Mouse (Mus musculus) midbrain, postnatal 0 days (tissue): ENCODE measurements around the gene Gcnt1. TPM values are rescaled to one million over a fixed set of nuclear protein-coding genes. Genes with fewer than 3 reads are reported as not detected.

Source experiments
- ATAC-seq: fragments of 200-750 bp; cut with Nextera tagmentation; 2 replicates; pipeline ENCODE4 v1.8.0; 2017; ENCODE audit warnings: moderate number of reproducible peaks, mild to moderate bottlenecking, moderate TSS enrichment, moderate library complexity; ENCODE audit not compliant: low FRiP score
- DNase-seq: peaks from one replicate; pipeline ENCODE4 v3.0.0-alpha.2; 2015; ENCODE audit warnings: low spot score
- H3K27ac ChIP-seq: fragments of 300-500 bp; sonication (generic); 2 replicates; pipeline ENCODE4 v1.5.1; 2014; ENCODE audit warnings: low read depth, mild to moderate bottlenecking, low read length, mixed read lengths
- H3K27me3 ChIP-seq: fragments of 300-500 bp; sonication (generic); 2 replicates; pipeline ENCODE4 v1.6.1; 2014; ENCODE audit warnings: low read length, control low read depth, mixed read lengths; ENCODE audit not compliant: insufficient read depth
- H3K36me3 ChIP-seq: fragments of 300-500 bp; sonication (generic); 2 replicates; pipeline ENCODE4 v1.6.1; 2014; ENCODE audit warnings: low read length, control low read depth, mixed read lengths; ENCODE audit not compliant: insufficient read depth
- H3K4me1 ChIP-seq: fragments of 300-500 bp; sonication (generic); 2 replicates; pipeline ENCODE4 v1.6.1; 2014; ENCODE audit warnings: mild to moderate bottlenecking, control low read depth, antibody characterized with exemption, low read length, mixed read lengths; ENCODE audit not compliant: insufficient read depth
- H3K4me2 ChIP-seq: fragments of 300-500 bp; sonication (generic); 2 replicates; pipeline ENCODE4 v1.6.1; 2014; ENCODE audit warnings: low read depth, mild to moderate bottlenecking, low read length, mixed read lengths; ENCODE audit not compliant: poor library complexity, severe bottlenecking
- H3K4me3 ChIP-seq: fragments of 300-500 bp; sonication (generic); 2 replicates; pipeline ENCODE4 v1.5.1; 2014; ENCODE audit warnings: low read depth, mild to moderate bottlenecking, low read length, moderate library complexity
- H3K9ac ChIP-seq: fragments of 300-500 bp; sonication (generic); replicated peaks from 2 replicates; pipeline ENCODE4 v1.6.1; 2014; ENCODE audit warnings: mild to moderate bottlenecking, low read length, moderate library complexity, mixed read lengths; ENCODE audit not compliant: poor library complexity, severe bottlenecking
- H3K9me3 ChIP-seq: fragments of 300-500 bp; sonication (generic); 2 replicates; pipeline ENCODE4 v1.6.1; 2016; ENCODE audit warnings: low read length, control low read depth
- CTCF ChIP-seq: IDR thresholded peaks from 2 replicates; pipeline ENCODE4 v1.5.1; 2016; ENCODE audit warnings: antibody characterized with exemption, mild to moderate bottlenecking
- WGBS: fragments of 180-500 bp; shearing (Covaris S2); extraction: QIAGEN DNeasy Blood & Tissue Kit; methylation state at CpG from one replicate; pipeline ENCODE4 v1.1.7; 2014; 5-methylcytosine and 5-hydroxymethylcytosine counted together
- polyA plus RNA-seq: library from polyadenylated mRNA; unstranded; fragments of >200 nt; fragmentation: Nextera tagmentation; extraction: Ambion mirVana; gene quantifications from 2 replicates; pipeline ENCODE4 v1.2.1, GENCODE M21; 2015
- total RNA-seq: library from RNA; depleted of rRNA; stranded (reverse); fragments of >200 nt; gene quantifications from 2 replicates; pipeline ENCODE4 v1.2.3, GENCODE M21; 2014

Gene Gcnt1
- total and polyA plus RNA-seq, 2 experiments from 2014 or later, result 0.60 to 1.2 TPM

DNA sequence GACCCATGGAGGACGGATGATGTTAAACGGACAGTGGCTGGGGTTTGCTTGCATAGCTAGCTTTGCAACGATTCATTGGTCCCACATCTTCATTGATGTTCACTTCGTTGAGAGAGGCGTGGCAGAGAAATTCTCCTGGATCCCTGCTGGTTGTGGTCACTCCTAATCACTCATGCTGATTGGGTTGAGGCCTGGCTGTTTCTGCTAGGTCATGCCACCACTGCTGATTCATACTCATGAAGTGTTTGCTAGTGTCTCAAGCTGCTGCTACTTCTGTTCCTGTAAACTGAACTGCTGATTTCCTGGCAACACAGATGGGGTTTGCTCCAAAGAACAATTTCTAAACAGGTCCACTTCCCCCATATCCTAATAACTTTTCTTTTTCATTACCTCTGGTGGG, 34.2 kb upstream of the Gcnt1 start:
- no peak overlapping the region for H3K4me2 ChIP-seq
- no peaks in the 10 kb centered on the region for H3K36me3 ChIP-seq
- TF ChIP-seq CTCF, result no peak
- H3K27me3 ChIP-seq, result no peaks in the 10 kb centered on the region
- no peak overlapping the region for H3K9ac ChIP-seq
- no peaks in the 10 kb centered on the region for H3K9me3 ChIP-seq
- no peak overlapping the region for H3K4me3 ChIP-seq
- ATAC-seq (no peak), DNase-seq (no peak)
- no peak overlapping the region for H3K27ac ChIP-seq
- no peaks in the 10 kb centered on the region for H3K4me1 ChIP-seq
- 91% methylated on average over 5 of the region's 5 CpGs for WGBS

DNA sequence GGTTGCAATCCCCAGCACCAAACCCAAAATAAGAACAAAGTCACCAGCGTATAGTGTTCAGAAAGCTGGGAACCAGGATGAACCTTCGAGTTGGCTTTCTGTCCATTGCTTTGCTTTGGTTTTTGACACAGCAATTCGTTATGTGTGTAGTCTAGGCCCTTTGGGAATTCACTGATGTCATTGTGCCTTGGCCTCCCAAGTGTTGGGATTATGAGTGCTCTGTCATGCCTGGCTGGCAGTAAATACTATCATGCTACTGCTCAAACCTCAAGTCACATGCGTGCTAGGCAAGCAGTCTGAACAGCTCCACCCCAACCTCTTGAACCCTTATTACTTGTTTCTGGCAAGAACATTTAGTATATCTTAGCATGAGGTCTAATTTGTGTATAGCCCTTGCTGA, 30.5 kb upstream of the Gcnt1 start:
- Histone ChIP-seq H3K4me3 (no peak overlapping the region), H3K27me3 (no peaks in the 10 kb centered on the region), H3K27ac (no peak overlapping the region), H3K9ac (no peak overlapping the region), H3K4me2 (no peak overlapping the region), H3K4me1 (no peaks in the 10 kb centered on the region), H3K9me3 (no peaks in the 10 kb centered on the region), H3K36me3 (peaks cover 14% of the 10 kb centered on the region)
- DNase-seq, result no peak
- no peak for ATAC-seq
- WGBS, result 92% methylated on average over 4 of the region's 4 CpGs
- no peak for TF ChIP-seq CTCF

DNA sequence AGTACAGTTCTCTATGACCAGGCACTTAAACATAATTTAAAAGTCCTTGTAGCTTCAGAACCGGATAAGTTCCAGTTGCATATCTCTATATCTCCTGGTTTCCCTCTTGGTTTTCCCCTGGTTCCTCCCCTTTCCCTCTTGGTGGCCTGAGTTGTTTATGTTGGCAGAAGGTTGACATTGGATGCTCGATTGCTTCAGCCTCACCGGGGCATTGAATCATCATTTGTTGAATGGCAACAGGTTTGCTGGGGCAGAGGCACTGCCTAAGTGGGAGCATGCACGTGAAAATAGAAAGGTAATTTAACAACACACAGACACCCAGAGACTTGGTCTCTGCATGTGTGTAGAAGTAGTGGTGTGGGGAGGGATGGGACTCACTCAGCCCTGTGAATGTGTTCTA, 27.9 kb upstream of the Gcnt1 start:
- no peaks in the 10 kb centered on the region for H3K9me3 ChIP-seq
- TF ChIP-seq CTCF, result no peak
- ATAC-seq (no peak), DNase-seq (no peak)
- H3K4me3 ChIP-seq, result no peak overlapping the region
- H3K27me3 ChIP-seq, result no peaks in the 10 kb centered on the region
- no peak overlapping the region for H3K9ac ChIP-seq
- H3K36me3 ChIP-seq, result peaks cover 14% of the 10 kb centered on the region
- no peak overlapping the region for H3K4me2 ChIP-seq
- WGBS, result 90% methylated on average over 4 of the region's 4 CpGs
- no peaks in the 10 kb centered on the region for H3K4me1 ChIP-seq
- H3K27ac ChIP-seq, result no peak overlapping the region

DNA sequence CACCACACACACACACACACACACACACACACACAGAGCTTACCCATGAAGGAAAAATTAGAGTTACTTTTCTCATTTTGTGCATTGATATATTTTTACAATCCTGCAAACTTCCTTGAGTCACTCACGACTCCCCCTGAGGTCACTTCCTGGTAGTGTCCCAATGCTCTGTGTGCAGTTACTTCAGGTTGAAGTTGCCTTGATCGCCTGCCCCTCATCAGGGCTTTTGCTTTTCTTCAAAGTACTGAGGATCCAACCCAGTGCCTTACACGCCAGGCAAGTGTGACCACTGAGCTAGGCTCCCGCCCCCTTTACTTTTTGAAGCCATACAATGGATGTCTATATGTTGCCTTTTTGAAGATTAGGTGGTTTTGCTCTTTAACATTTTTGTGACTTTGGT, 27.3 kb upstream of the Gcnt1 start:
- no peak overlapping the region for H3K9ac ChIP-seq
- ATAC-seq (no peak), DNase-seq (no peak)
- no peaks in the 10 kb centered on the region for H3K9me3 ChIP-seq
- no peaks in the 10 kb centered on the region for H3K4me1 ChIP-seq
- H3K27me3 ChIP-seq, result no peaks in the 10 kb centered on the region
- no peak overlapping the region for H3K4me2 ChIP-seq
- no peak overlapping the region for H3K27ac ChIP-seq
- peaks cover 14% of the 10 kb centered on the region for H3K36me3 ChIP-seq
- H3K4me3 ChIP-seq, result no peak overlapping the region
- TF ChIP-seq CTCF, result no peak
- 88% methylated on average over 4 of the region's 4 CpGs for WGBS

DNA sequence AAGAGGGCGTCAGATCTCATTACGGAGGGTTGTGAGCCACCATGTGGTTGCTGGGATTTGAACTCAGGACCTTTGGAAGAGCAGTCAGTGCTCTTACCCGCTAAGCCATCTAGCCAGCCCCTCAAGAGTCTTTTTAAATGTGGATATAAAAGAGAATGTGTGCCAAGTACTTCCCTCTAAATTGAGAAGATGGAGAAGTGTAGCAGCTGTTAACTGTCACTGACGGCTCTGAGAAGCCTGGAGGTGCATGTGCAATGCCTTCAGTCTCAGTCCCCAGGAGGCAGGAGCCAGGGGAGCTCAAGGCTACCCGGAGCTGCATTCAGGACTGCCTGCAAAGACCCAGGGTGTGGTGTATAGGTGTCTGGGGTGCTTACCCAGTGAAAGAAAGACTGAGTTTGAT, 25.3 kb upstream of the Gcnt1 start:
- Histone ChIP-seq H3K4me3 (no peak overlapping the region), H3K4me2 (no peak overlapping the region), H3K27me3 (no peaks in the 10 kb centered on the region), H3K9me3 (no peaks in the 10 kb centered on the region), H3K4me1 (no peaks in the 10 kb centered on the region), H3K27ac (no peak overlapping the region), H3K36me3 (peaks cover 14% of the 10 kb centered on the region), H3K9ac (no peak overlapping the region)
- ATAC-seq (no peak), DNase-seq (no peak)
- WGBS, result 82% methylated on average over 5 of the region's 5 CpGs
- no peak for TF ChIP-seq CTCF

DNA sequence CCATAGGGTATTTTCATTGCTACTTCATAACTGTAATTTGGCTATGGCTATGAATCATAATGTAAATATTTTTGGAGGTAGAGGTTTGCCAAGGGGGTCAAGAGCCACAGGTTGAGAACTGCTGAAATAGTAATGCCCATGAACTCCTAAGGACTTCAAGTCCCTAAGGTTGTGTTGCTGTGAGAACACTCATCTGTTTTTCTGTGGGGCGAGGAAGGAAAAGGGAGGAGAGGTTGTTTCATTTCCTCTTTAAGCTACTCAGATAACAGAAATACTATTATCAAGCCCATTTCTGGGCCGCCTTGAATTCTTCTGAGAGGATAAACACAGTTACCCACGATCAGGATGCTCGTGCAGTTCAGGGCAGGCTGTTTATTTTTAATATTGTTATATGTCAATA, 24.2 kb upstream of the Gcnt1 start:
- no peak for TF ChIP-seq CTCF
- Histone ChIP-seq H3K9me3 (no peaks in the 10 kb centered on the region), H3K27me3 (no peaks in the 10 kb centered on the region), H3K36me3 (peaks cover 14% of the 10 kb centered on the region), H3K9ac (no peak overlapping the region), H3K4me1 (no peaks in the 10 kb centered on the region), H3K4me2 (no peak overlapping the region), H3K27ac (no peak overlapping the region), H3K4me3 (no peak overlapping the region)
- DNase-seq, result no peak
- ATAC-seq, result no peak
- 90% methylated on average over 4 of the region's 4 CpGs for WGBS
